Mouse (Mus musculus) ES-E14 (cell line): Measurements from ENCODE around the gene Mrpl3.

Source experiments
- CHD2 ChIP-seq: IDR thresholded peaks from 2 replicates; pipeline ENCODE4 v1.6.1; 2014; ENCODE audit warnings: mild to moderate bottlenecking, low read depth, low read length, inconsistent platforms
- HCFC1 ChIP-seq: IDR thresholded peaks from 2 replicates; pipeline ENCODE4 v1.6.1; 2012; ENCODE audit warnings: low read length, inconsistent platforms, borderline replicate concordance; ENCODE audit not compliant: insufficient read depth
- MAFK ChIP-seq: IDR thresholded peaks from 2 replicates; pipeline ENCODE4 v1.6.1; 2014; ENCODE audit warnings: mild to moderate bottlenecking, low read depth, low read length, inconsistent platforms; ENCODE audit not compliant: insufficient read depth
- ZC3H11A ChIP-seq: IDR thresholded peaks from 2 replicates; pipeline ENCODE4 v1.6.1; 2012; ENCODE audit warnings: low read depth, mild to moderate bottlenecking, inconsistent platforms, low read length, borderline replicate concordance
- ZNF384 ChIP-seq: IDR thresholded peaks from 2 replicates; pipeline ENCODE4 v1.6.1; 2012; ENCODE audit warnings: low read depth, low read length, inconsistent platforms

- TF ChIP-seq HCFC1 (no peak), ZNF384 (no peak), ZC3H11A (no peak), MAFK (no peak), CHD2 (no peak)
Measured at GRCm38 (mm10) chr9:105080246-105080645, 27.2 kb downstream of the Mrpl3 start.
